Mouse (Mus musculus) lung, postnatal 0 days (tissue): ENCODE measurements at regions not wholly inside any gene's neighbourhood (a gene's known extent, or its start where the extent isn't known, plus 50 kb on each side); places are given as distances from the start of the nearest gene placed in this dataset.

ENCODE experiments used
- CTCF ChIP-seq: IDR thresholded peaks from 2 replicates; pipeline ENCODE4 v1.5.1; 2016; ENCODE audit warnings: antibody characterized with exemption, mild to moderate bottlenecking
- EP300 ChIP-seq: IDR thresholded peaks from 2 replicates; pipeline ENCODE4 v1.6.1; 2016; ENCODE audit warnings: antibody characterized with exemption, mild to moderate bottlenecking, control low read depth

GRCm38 (mm10) chr13:80806172-80806571 lies 77.0 kb upstream of the Arrdc3 start:
- peak; percentile 75 for TF ChIP-seq CTCF
- TF ChIP-seq EP300 = no peak
